Mouse (Mus musculus) bone marrow, adult 2 months (tissue): Measurements from ENCODE around the gene Pdzd7. TPM values are rescaled to one million over a fixed set of nuclear protein-coding genes. Genes with fewer than 3 reads are reported as not detected.
A peak's percentile ranks its signal among the peaks of the same experiment; 100 is the strongest.
"Not testable (repeated sequence)": the region's sequence is repeated elsewhere in the genome, so short reads cannot be mapped to it uniquely, and the experiment has no call there.

Experiments used
- H3K27ac ChIP-seq: fragments of 200-500 bp; 2 replicates; pipeline ENCODE4 v1.5.1; 2012; ENCODE audit warnings: low read depth, mild to moderate bottlenecking, control low read depth, inconsistent platforms, low read length; ENCODE audit not compliant: control insufficient read depth, poor library complexity, insufficient read depth
- H3K4me1 ChIP-seq: fragments of 200-500 bp; 2 replicates; pipeline ENCODE4 v1.6.1; 2011; ENCODE audit warnings: low read length; ENCODE audit not compliant: control insufficient read depth, insufficient read depth
- H3K4me3 ChIP-seq: fragments of 200-500 bp; replicated peaks from 2 replicates; pipeline ENCODE3; 2011; ENCODE audit warnings: mild to moderate bottlenecking, low read depth, low read length, control low read depth; ENCODE audit not compliant: control insufficient read depth
- CTCF ChIP-seq: fragments of 200-500 bp; IDR thresholded peaks from 2 replicates; pipeline ENCODE4 v1.5.1; 2011; ENCODE audit warnings: low read length, control low read depth; ENCODE audit not compliant: control insufficient read depth, insufficient read depth
- POLR2A ChIP-seq: fragments of 200-500 bp; IDR thresholded peaks from 2 replicates; pipeline ENCODE4 v1.6.1; 2011; ENCODE audit warnings: low read depth, mild to moderate bottlenecking, control low read depth, low read length, borderline replicate concordance; ENCODE audit not compliant: control insufficient read depth
- WGBS: fragments of 180-500 bp; shearing (Covaris S2); methylation state at CpG from one replicate; pipeline ENCODE4 v1.1.7; 2018; 5-methylcytosine and 5-hydroxymethylcytosine counted together
- polyA plus RNA-seq: library from polyadenylated mRNA; stranded (reverse); fragments of >200 nt; gene quantifications from 2 replicates; pipeline ENCODE4 v1.2.4, GENCODE M21; 2011; ENCODE audit warnings: low replicate concordance; ENCODE audit not compliant: missing spikeins, insufficient read depth, insufficient read length

Pdzd7 gene
- polyA plus RNA-seq, 1 experiment, result not detected

- H3K4me1 ChIP-seq, result peaks cover 3% of the 10 kb centered on the region
- WGBS, result 70% methylated on average over 11 of the region's 11 CpGs
- no peak for TF ChIP-seq CTCF
- no peak for TF ChIP-seq POLR2A
- H3K4me3 ChIP-seq, result no peak overlapping the region
- no peak overlapping the region for H3K27ac ChIP-seq
These were observed 1.1 kb downstream of the Pdzd7 start for GRCm38 (mm10) chr19:45044389-45044927.

- TF ChIP-seq POLR2A (no peak), CTCF (no peak)
- no peak overlapping the region for H3K27ac ChIP-seq
- H3K4me3 ChIP-seq, result no peak overlapping the region
- H3K4me1 ChIP-seq, result no peaks in the 10 kb centered on the region
- 71% methylated on average over 13 of the region's 13 CpGs for WGBS
These were observed 5.3 kb downstream of the Pdzd7 start for GRCm38 (mm10) chr19:45040214-45040613.

- H3K27ac ChIP-seq, H3K4me3 ChIP-seq, H3K4me1 ChIP-seq: not testable (repeated sequence)
- WGBS, result 83% methylated on average over 7 of the region's 7 CpGs
These were observed 7.3 kb downstream of the Pdzd7 start for GRCm38 (mm10) chr19:45038198-45038597.

GRCm38 (mm10) chr19:45036867-45037266, 8.7 kb downstream of the Pdzd7 start:
- Histone ChIP-seq H3K4me3 (no peak overlapping the region), H3K4me1 (no peaks in the 10 kb centered on the region), H3K27ac (no peak overlapping the region)
- TF ChIP-seq POLR2A, result no peak
- TF ChIP-seq CTCF, result peak; percentile 63
- WGBS, result 44% methylated on average over 16 of the region's 16 CpGs

GRCm38 (mm10) chr19:45032570-45033332, 12.8 kb downstream of the Pdzd7 start:
- Histone ChIP-seq H3K27ac (no peak overlapping the region; the same call in 1 of the 2 replicates), H3K4me3 (no peak overlapping the region), H3K4me1 (no peaks in the 10 kb centered on the region)
- no peak for TF ChIP-seq POLR2A
- TF ChIP-seq CTCF, result no peak
- 55% methylated on average over 17 of the region's 17 CpGs for WGBS

GRCm38 (mm10) chr19:45031780-45032179, 13.7 kb downstream of the Pdzd7 start:
- WGBS, result 29% methylated on average over 4 of the region's 4 CpGs
- Histone ChIP-seq H3K4me3 (no peak overlapping the region), H3K4me1 (no peaks in the 10 kb centered on the region), H3K27ac (no peak overlapping the region)
- TF ChIP-seq POLR2A, result no peak
- TF ChIP-seq CTCF, result peak; percentile 80

- Histone ChIP-seq H3K4me1 (no peaks in the 10 kb centered on the region), H3K4me3 (peak overlapping the region; percentile 14), H3K27ac (no peak overlapping the region)
- 40% methylated on average over 20 of the region's 20 CpGs for WGBS
- peak; percentile 77 for TF ChIP-seq CTCF
- TF ChIP-seq POLR2A, result no peak
These were observed 14.5 kb downstream of the Pdzd7 start for GRCm38 (mm10) chr19:45030746-45031693.

GRCm38 (mm10) chr19:45030111-45030510, 15.4 kb downstream of the Pdzd7 start:
- H3K4me1 ChIP-seq, result no peaks in the 10 kb centered on the region
- WGBS, result 23% methylated on average over 8 of the region's 8 CpGs
- H3K27ac ChIP-seq, result no peak overlapping the region
- no peak overlapping the region for H3K4me3 ChIP-seq
- TF ChIP-seq POLR2A, result no peak
- TF ChIP-seq CTCF, result peak; percentile 89
